Mouse (Mus musculus) erythroblast, embryonic 14.5 days (primary cell): Measurements from ENCODE around the gene Cit.

Experiments
- GATA1 ChIP-seq: IDR thresholded peaks from 2 replicates; pipeline ENCODE4 v1.6.1; 2012; ENCODE audit warnings: low read length, inconsistent platforms, mixed read lengths
- TAL1 ChIP-seq: IDR thresholded peaks from 3 replicates; pipeline ENCODE4 v1.6.1; 2012; ENCODE audit warnings: low read length, inconsistent platforms, mixed read lengths

- TF ChIP-seq GATA1 (no peak), TAL1 (no peak)
Measured at GRCm38 (mm10) chr5:115862439-115862838, 17.4 kb downstream of the Cit start.
